21 mouse cellular contexts compared by ENCODE assay signal in genomic region chr5:61155390-61156225, GRCm38 (mm10).
DNase-seq lines count a peak whose midpoint lies in the region; ATAC-seq and TF ChIP-seq lines count a peak whose summit lies in the region.
"Had no signal": no experiment of that assay in that cellular context is flagged by ENCODE, and none has a peak within 500 bp of the region (broad histone marks: within the 10 kb centered on the region; RNA-seq: fewer than 3 reads in every experiment).

No protein-coding gene starts in this region.

- no peaks in the 10 kb centered on the region for H3K27me3 ChIP-seq in lung, embryonic 15.5 days
- no peaks in the 10 kb centered on the region for H3K27me3 ChIP-seq in embryonic facial prominence, embryonic 14.5 days (replicated peaks; ENCODE audit: control insufficient read depth, insufficient read depth, low read length)
- H3K27me3 ChIP-seq in intestine, postnatal 0 days (replicated peaks; ENCODE audit: control insufficient read depth, insufficient read depth, low read length), result no peaks in the 10 kb centered on the region
- H3K27me3 ChIP-seq in stomach, embryonic 15.5 days (replicated peaks), result no peaks in the 10 kb centered on the region
- H3K27me3 ChIP-seq: hindbrain, embryonic 15.5 days; liver, embryonic 12.5 days; megakaryocyte, embryonic 14.5 days had no signal

- no peak overlapping the region for H3K4me2 ChIP-seq in lung, embryonic 15.5 days
- H3K4me2 ChIP-seq in embryonic facial prominence, embryonic 14.5 days (ENCODE audit: low read depth, low read length), result peak overlapping the region; percentile 4; the same call in 1 of the 2 replicates
- 0 out of 2 replicates have a peak overlapping the region, but pooled peaks have one; percentile 1 for H3K4me2 ChIP-seq in intestine, postnatal 0 days (replicated peaks; ENCODE audit: low read depth)
- no peak overlapping the region; the same call in 1 of the 2 replicates for H3K4me2 ChIP-seq in stomach, embryonic 15.5 days
- H3K4me2 ChIP-seq: hindbrain, embryonic 15.5 days; liver, embryonic 12.5 days had no signal

- H3K27ac ChIP-seq in lung, embryonic 15.5 days, result no peak overlapping the region
- H3K27ac ChIP-seq in embryonic facial prominence, embryonic 14.5 days (replicated peaks; ENCODE audit: low read depth, low read length), result no peak overlapping the region
- no peak overlapping the region for H3K27ac ChIP-seq in intestine, postnatal 0 days (ENCODE audit: low read depth, low read length)
- H3K27ac ChIP-seq in stomach, embryonic 15.5 days, result peak overlapping the region; percentile 42; the same call in 1 of the 2 replicates
- H3K27ac ChIP-seq: hindbrain, embryonic 15.5 days; left cerebral cortex, adult 2 months; liver, embryonic 12.5 days had no signal

- H3K9ac ChIP-seq in lung, embryonic 15.5 days, result no peak overlapping the region
- no peak overlapping the region for H3K9ac ChIP-seq in embryonic facial prominence, embryonic 14.5 days (ENCODE audit: low read depth, low read length)
- no peak overlapping the region for H3K9ac ChIP-seq in intestine, postnatal 0 days (ENCODE audit: low read depth, low read length)
- H3K9ac ChIP-seq in stomach, embryonic 15.5 days, result no peak overlapping the region
- H3K9ac ChIP-seq: hindbrain, embryonic 15.5 days; liver, embryonic 12.5 days had no signal

- WGBS in lung, embryonic 15.5 days, result 52% methylated on average over 6 of the region's 6 CpGs
- WGBS in embryonic facial prominence, embryonic 14.5 days, result 62% methylated on average over 6 of the region's 6 CpGs
- 72% methylated on average over 6 of the region's 6 CpGs for WGBS in intestine, postnatal 0 days
- 60% methylated on average over 6 of the region's 6 CpGs for WGBS in stomach, embryonic 15.5 days

- ATAC-seq in lung, embryonic 15.5 days (ENCODE audit: borderline replicate concordance, extremely low read depth, low FRiP score, low TSS enrichment), result peak; percentile 31; the same call in 1 of the 2 replicates
- ATAC-seq in embryonic facial prominence, embryonic 14.5 days (ENCODE audit: low read depth), result peak; percentile 82
- ATAC-seq in intestine, postnatal 0 days, result no peak
- no peak for ATAC-seq in stomach, embryonic 15.5 days (ENCODE audit: insufficient read depth, low FRiP score, low read depth)
- ATAC-seq: liver, embryonic 12.5 days had no signal

- TF ChIP-seq CTCF in intestine, postnatal 0 days (IDR thresholded peaks at IDR 0.05; ENCODE audit: low read depth), result no peak

- no peaks in the 10 kb centered on the region for H3K36me3 ChIP-seq in lung, embryonic 15.5 days
- H3K36me3 ChIP-seq in embryonic facial prominence, embryonic 14.5 days (ENCODE audit: control insufficient read depth, insufficient read depth, low read length), result no peaks in the 10 kb centered on the region
- H3K36me3 ChIP-seq in intestine, postnatal 0 days (ENCODE audit: control insufficient read depth, insufficient read depth), result no peaks in the 10 kb centered on the region
- H3K36me3 ChIP-seq in stomach, embryonic 15.5 days, result no peaks in the 10 kb centered on the region
- H3K36me3 ChIP-seq: hindbrain, embryonic 15.5 days; liver, embryonic 12.5 days had no signal

- no peaks in the 10 kb centered on the region for H3K4me1 ChIP-seq in lung, embryonic 15.5 days
- H3K4me1 ChIP-seq in embryonic facial prominence, embryonic 14.5 days (ENCODE audit: control insufficient read depth, insufficient read depth, low read length), result no peaks in the 10 kb centered on the region
- H3K4me1 ChIP-seq in intestine, postnatal 0 days (replicated peaks; ENCODE audit: control insufficient read depth, insufficient read depth, low read length), result no peaks in the 10 kb centered on the region
- H3K4me1 ChIP-seq in stomach, embryonic 15.5 days, result no peaks in the 10 kb centered on the region
- H3K4me1 ChIP-seq: hindbrain, embryonic 15.5 days; liver, embryonic 12.5 days; megakaryocyte, embryonic 14.5 days had no signal

- H3K9me3 ChIP-seq in lung, embryonic 15.5 days, result no peaks in the 10 kb centered on the region
- no peaks in the 10 kb centered on the region for H3K9me3 ChIP-seq in embryonic facial prominence, embryonic 14.5 days (ENCODE audit: control insufficient read depth, low read length)
- H3K9me3 ChIP-seq in intestine, postnatal 0 days (ENCODE audit: control insufficient read depth), result no peaks in the 10 kb centered on the region
- no peaks in the 10 kb centered on the region for H3K9me3 ChIP-seq in stomach, embryonic 15.5 days
- H3K9me3 ChIP-seq: hindbrain, embryonic 15.5 days; liver, embryonic 12.5 days; megakaryocyte, embryonic 14.5 days had no signal

- DNase-seq in lung, postnatal 25 days (ENCODE audit: low spot score), result no peak
- no peak for DNase-seq in embryonic facial prominence, embryonic 14.5 days (ENCODE audit: low spot score)
- DNase-seq in cerebellum, postnatal 10 days, result no peak
- DNase-seq in layer of hippocampus, adult 8-10 months (ENCODE audit: low spot score in 2 of 2), result no peak
- DNase-seq: adrenal gland, adult 2 months; cerebellum, adult 9-10 months; heart, adult 18-20 months; heart, postnatal 36 days; kidney, adult 2 months; kidney, postnatal 25 days; left cerebral cortex, postnatal 4 days; right cerebral cortex, postnatal 14 days; thymus, postnatal 14 days had no signal

- no peak overlapping the region for H3K4me3 ChIP-seq in lung, embryonic 15.5 days
- H3K4me3 ChIP-seq in embryonic facial prominence, embryonic 14.5 days (ENCODE audit: low read depth, low read length), result no peak overlapping the region
- H3K4me3 ChIP-seq in intestine, postnatal 0 days (ENCODE audit: low read depth, low read length), result no peak overlapping the region
- H3K4me3 ChIP-seq in stomach, embryonic 15.5 days (replicated peaks), result no peak overlapping the region
- H3K4me3 ChIP-seq: hindbrain, embryonic 15.5 days; left cerebral cortex, adult 2 months; liver, embryonic 12.5 days; megakaryocyte, embryonic 14.5 days; myocyte had no signal

Comparison
In these comparisons a context has a peak if more than half of its experiments do, and no peak if none do; other contexts are left out.
1. ATAC-seq: peak in lung, embryonic 15.5 days (single experiment) and embryonic facial prominence, embryonic 14.5 days (single experiment); none in intestine, postnatal 0 days (single experiment) and stomach, embryonic 15.5 days (single experiment).
2. H3K4me2 ChIP-seq: peak in embryonic facial prominence, embryonic 14.5 days (single experiment) and intestine, postnatal 0 days (single experiment); none in lung, embryonic 15.5 days (single experiment) and stomach, embryonic 15.5 days (single experiment).